ENCODE assay signal across 8 mouse cellular contexts in genomic region chr8:72322471-72322889, GRCm38 (mm10). TPM values are rescaled to one million over a fixed set of nuclear protein-coding genes. Genes with fewer than 3 reads are reported as not detected.
A peak's percentile ranks its signal among the peaks of the same experiment; 100 is the strongest.
DNase-seq lines count a peak whose midpoint lies in the region; ATAC-seq lines count a peak whose summit lies in the region.

No protein-coding gene starts in this region.

- H3K4me2 ChIP-seq in embryonic facial prominence, embryonic 14.5 days (ENCODE audit: low read depth, low read length) = peak overlapping the region; percentile 86; the same call in 1 of the 2 replicates

- no peak for ATAC-seq in embryonic facial prominence, embryonic 14.5 days (ENCODE audit: low read depth)

- H3K27me3 ChIP-seq in embryonic facial prominence, embryonic 14.5 days (replicated peaks; ENCODE audit: control insufficient read depth, insufficient read depth, low read length) = peaks cover 38% of the 10 kb centered on the region
- peaks cover 71% of the 10 kb centered on the region for H3K27me3 ChIP-seq in embryonic facial prominence, embryonic 10.5 days (replicated peaks; ENCODE audit: low read depth, poor library complexity, severe bottlenecking)

- no peaks in the 10 kb centered on the region for H3K9me3 ChIP-seq in embryonic facial prominence, embryonic 14.5 days (ENCODE audit: control insufficient read depth, low read length)
- H3K9me3 ChIP-seq in embryonic facial prominence, embryonic 10.5 days = no peaks in the 10 kb centered on the region

- no peaks in the 10 kb centered on the region; the same call in 1 of the 2 replicates for H3K36me3 ChIP-seq in embryonic facial prominence, embryonic 14.5 days (ENCODE audit: control insufficient read depth, insufficient read depth, low read length)
- no peaks in the 10 kb centered on the region for H3K36me3 ChIP-seq in embryonic facial prominence, embryonic 10.5 days (replicated peaks)

- H3K4me1 ChIP-seq in embryonic facial prominence, embryonic 14.5 days (ENCODE audit: control insufficient read depth, insufficient read depth, low read length) = no peaks in the 10 kb centered on the region
- H3K4me1 ChIP-seq in embryonic facial prominence, embryonic 10.5 days = peaks cover 28% of the 10 kb centered on the region

- H3K4me3 ChIP-seq in embryonic facial prominence, embryonic 14.5 days (ENCODE audit: low read depth, low read length) = no peak overlapping the region
- H3K4me3 ChIP-seq in embryonic facial prominence, embryonic 10.5 days = no peak overlapping the region

- no peak for DNase-seq in embryonic facial prominence, embryonic 14.5 days (ENCODE audit: low spot score)
- no peak for DNase-seq in embryonic facial prominence, embryonic 10.5 days (ENCODE audit: low spot score)
- peak; percentile 87 to 89 for DNase-seq in B cell, adult 2 months
- DNase-seq in heart, adult 9 months (ENCODE audit: low spot score in 2 of 2) = peak; percentile 75 to 78
- peak; percentile 61 for DNase-seq in lung, postnatal 14 days
- DNase-seq in MN1 (ENCODE audit: low spot score) = no peak
- DNase-seq in adipocyte (ENCODE audit: low spot score) = no peak
- DNase-seq in cerebellum, postnatal 10 days = no peak

- no peak overlapping the region for H3K9ac ChIP-seq in embryonic facial prominence, embryonic 14.5 days (ENCODE audit: low read depth, low read length)

- WGBS in embryonic facial prominence, embryonic 14.5 days = 50% methylated on average over 7 of the region's 7 CpGs
- 75% methylated on average over 7 of the region's 7 CpGs for WGBS in embryonic facial prominence, embryonic 10.5 days

- no peak overlapping the region for H3K27ac ChIP-seq in embryonic facial prominence, embryonic 14.5 days (replicated peaks; ENCODE audit: low read depth, low read length)
- H3K27ac ChIP-seq in embryonic facial prominence, embryonic 10.5 days (replicated peaks) = no peak overlapping the region

RNA-seq across cellular contexts. Expression of gene Klf2, which starts 3.6 kb away (rescaled TPM):
- polyA plus RNA-seq in embryonic facial prominence, embryonic 14.5 days (2014; fragmentation: Nextera tagmentation; extraction: Ambion mirVana) = 19.9 and 22.1 TPM in 2 replicates
- polyA plus RNA-seq in embryonic facial prominence, embryonic 10.5 days (2016; fragmentation: Nextera tagmentation; extraction: Ambion mirVana) = 3.1 and 3.7 TPM in 2 replicates

RNA-seq across cellular contexts. Expression of gene Gm10282, which starts 17.4 kb away (rescaled TPM):
- polyA plus RNA-seq in embryonic facial prominence, embryonic 14.5 days (2014; fragmentation: Nextera tagmentation; extraction: Ambion mirVana) = 23.1 and 26.5 TPM in 2 replicates
- polyA plus RNA-seq in embryonic facial prominence, embryonic 10.5 days (2016; fragmentation: Nextera tagmentation; extraction: Ambion mirVana) = 31.3 and 36.9 TPM in 2 replicates

Comparison
In these comparisons a context has a peak if more than half of its experiments do, and no peak if none do; other contexts are left out.
1. DNase-seq: peak in B cell, adult 2 months (2 of 2), heart, adult 9 months (2 of 2) and lung, postnatal 14 days (single experiment); none in embryonic facial prominence, embryonic 14.5 days (single experiment), embryonic facial prominence, embryonic 10.5 days (single experiment), MN1 (single experiment), adipocyte (single experiment) and cerebellum, postnatal 10 days (0 of 2).